Mouse (Mus musculus): ENCODE measurements at regions not wholly inside any gene's neighbourhood (a gene's known extent, or its start where the extent isn't known, plus 50 kb on each side); places are given as distances from the start of the nearest gene placed in this dataset.
A peak's percentile ranks its signal among the peaks of the same experiment; 100 is the strongest.

DNA sequence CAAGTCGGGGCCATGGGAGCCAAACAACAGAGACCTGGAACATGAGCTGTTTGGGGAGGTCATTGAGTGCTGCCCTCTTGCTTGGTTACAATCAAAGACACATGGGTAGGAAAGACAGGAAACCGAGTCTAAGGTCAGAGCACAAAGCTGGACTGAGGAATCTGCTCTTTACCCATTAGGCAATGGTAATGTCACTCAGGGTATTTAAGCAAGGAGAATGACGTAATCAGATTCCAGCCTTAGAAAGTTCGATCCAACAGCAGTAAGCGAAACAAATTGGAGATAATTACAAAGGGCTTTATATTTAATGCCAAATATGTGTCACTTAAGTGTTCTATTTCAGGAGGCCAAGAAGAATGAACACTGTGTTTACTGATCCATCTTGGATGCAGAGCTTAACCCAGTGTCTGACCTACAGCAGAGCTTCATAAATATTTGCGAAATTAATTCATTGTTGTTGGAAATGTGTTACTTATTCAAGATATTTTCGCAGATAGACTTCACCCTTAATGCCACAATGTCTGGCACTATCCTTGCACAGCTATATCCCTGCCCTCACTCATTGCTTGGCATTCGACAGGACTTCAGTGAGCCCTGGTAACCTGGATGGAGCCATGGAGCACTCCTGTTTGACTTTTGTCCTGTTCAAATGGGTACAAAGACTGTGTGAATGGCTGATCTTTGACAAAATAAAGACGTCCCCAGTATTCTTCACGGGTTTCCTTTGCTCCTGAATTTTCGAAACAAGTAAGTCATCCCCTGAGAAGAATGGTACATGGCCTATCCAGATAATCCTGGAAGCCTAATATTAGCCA lies 56.2 kb upstream of the Ptgfr start:
- H3K4me1 ChIP-seq (ENCODE audit: control insufficient read depth, insufficient read depth, low read length): no peaks in the 10 kb centered on the region
- no peaks in the 10 kb centered on the region for H3K36me3 ChIP-seq (ENCODE audit: control insufficient read depth, insufficient read depth, low read length, poor library complexity, severe bottlenecking)
- no peak overlapping the region for H3K4me3 ChIP-seq (ENCODE audit: low read depth, low read length)
- H3K27ac ChIP-seq (ENCODE audit: insufficient read depth, low read length): no peak overlapping the region
- H3K9ac ChIP-seq (ENCODE audit: low read depth, poor library complexity, severe bottlenecking): no peak overlapping the region
- H3K9me3 ChIP-seq (replicated peaks; ENCODE audit: control insufficient read depth, insufficient read depth, low read length, poor library complexity, severe bottlenecking): no peaks in the 10 kb centered on the region
- 0 out of 2 replicates have a peak, but pooled peaks cover 1% of the 10 kb centered on the region for H3K27me3 ChIP-seq (ENCODE audit: control insufficient read depth, insufficient read depth, low read length, poor library complexity, severe bottlenecking)
- TF ChIP-seq EP300 (IDR thresholded peaks at IDR 0.05; ENCODE audit: insufficient read depth, low read depth, low read length): no peak
- no peak for TF ChIP-seq CTCF (IDR thresholded peaks at IDR 0.05; ENCODE audit: low read depth, low read length)
- TF ChIP-seq POLR2A (IDR thresholded peaks at IDR 0.05; ENCODE audit: insufficient read depth, low read length): no peak

DNA sequence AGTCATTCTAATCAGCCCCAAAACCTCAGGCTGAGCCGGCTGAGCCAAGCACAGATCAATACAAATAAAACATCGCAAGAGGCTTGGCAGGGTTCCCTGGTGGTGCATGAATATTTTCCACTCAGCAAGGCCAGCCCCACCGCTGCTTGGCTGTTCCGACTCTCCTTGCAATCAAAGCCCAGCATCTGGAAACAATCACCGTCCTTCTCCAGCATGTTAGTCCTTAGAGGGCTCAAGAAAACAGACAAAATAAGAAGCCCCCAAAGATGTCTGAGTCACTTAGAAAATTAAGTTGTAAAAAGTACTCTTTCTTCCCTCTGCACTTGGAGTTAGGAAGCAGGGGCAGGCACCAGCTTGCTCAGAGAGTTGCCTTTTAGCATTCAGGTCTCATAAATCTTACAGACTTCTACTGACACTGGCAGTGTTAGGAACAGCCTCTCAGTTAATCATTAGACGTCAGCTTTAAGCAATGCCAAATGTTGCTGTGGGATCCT lies 54.4 kb upstream of the Ptgfr start:
- H3K27ac ChIP-seq (ENCODE audit: insufficient read depth, low read length): no peak overlapping the region
- H3K4me3 ChIP-seq (ENCODE audit: low read depth, low read length): no peak overlapping the region
- H3K4me1 ChIP-seq (ENCODE audit: control insufficient read depth, insufficient read depth, low read length): no peaks in the 10 kb centered on the region
- H3K9me3 ChIP-seq (replicated peaks; ENCODE audit: control insufficient read depth, insufficient read depth, low read length, poor library complexity, severe bottlenecking): no peaks in the 10 kb centered on the region
- no peaks in the 10 kb centered on the region for H3K36me3 ChIP-seq (ENCODE audit: control insufficient read depth, insufficient read depth, low read length, poor library complexity, severe bottlenecking)
- no peak overlapping the region for H3K9ac ChIP-seq (ENCODE audit: low read depth, poor library complexity, severe bottlenecking)
- H3K27me3 ChIP-seq (ENCODE audit: control insufficient read depth, insufficient read depth, low read length, poor library complexity, severe bottlenecking): 0 out of 2 replicates have a peak, but pooled peaks cover 1% of the 10 kb centered on the region
- no peak for TF ChIP-seq POLR2A (IDR thresholded peaks at IDR 0.05; ENCODE audit: insufficient read depth, low read length)
- no peak for TF ChIP-seq EP300 (IDR thresholded peaks at IDR 0.05; ENCODE audit: insufficient read depth, low read depth, low read length)
- TF ChIP-seq CTCF (IDR thresholded peaks at IDR 0.05; ENCODE audit: low read depth, low read length): no peak

DNA sequence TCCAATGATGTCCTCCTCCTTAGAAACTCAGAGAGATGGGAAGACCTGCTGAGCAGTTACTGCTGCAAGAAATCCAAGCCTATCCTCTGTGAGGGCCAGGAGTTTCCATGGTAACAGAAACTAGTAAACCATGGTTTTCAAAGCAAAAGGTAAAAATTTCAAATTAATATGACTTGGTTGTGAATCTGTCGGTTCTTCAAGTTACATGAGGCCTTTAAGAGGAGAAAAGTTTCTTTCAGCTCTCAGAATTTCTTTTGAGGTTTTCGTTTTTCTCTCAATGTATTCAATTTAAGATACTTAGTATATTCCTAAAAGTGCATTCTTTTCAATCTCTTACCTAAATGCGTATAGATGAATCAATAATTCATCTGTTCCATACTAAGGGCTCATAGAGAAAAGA lies 53.9 kb upstream of the Ptgfr start:
- H3K27me3 ChIP-seq (ENCODE audit: control insufficient read depth, insufficient read depth, low read length, poor library complexity, severe bottlenecking): 0 out of 2 replicates have a peak, but pooled peaks cover 1% of the 10 kb centered on the region
- H3K9me3 ChIP-seq (replicated peaks; ENCODE audit: control insufficient read depth, insufficient read depth, low read length, poor library complexity, severe bottlenecking): no peaks in the 10 kb centered on the region
- H3K9ac ChIP-seq (ENCODE audit: low read depth, poor library complexity, severe bottlenecking): no peak overlapping the region
- H3K27ac ChIP-seq (ENCODE audit: insufficient read depth, low read length): no peak overlapping the region
- no peak for TF ChIP-seq EP300 (IDR thresholded peaks at IDR 0.05; ENCODE audit: insufficient read depth, low read depth, low read length)
- TF ChIP-seq POLR2A (IDR thresholded peaks at IDR 0.05; ENCODE audit: insufficient read depth, low read length): no peak
- no peak for TF ChIP-seq CTCF (IDR thresholded peaks at IDR 0.05; ENCODE audit: low read depth, low read length)
- no peaks in the 10 kb centered on the region for H3K4me1 ChIP-seq (ENCODE audit: control insufficient read depth, insufficient read depth, low read length)
- no peaks in the 10 kb centered on the region for H3K36me3 ChIP-seq (ENCODE audit: control insufficient read depth, insufficient read depth, low read length, poor library complexity, severe bottlenecking)
- H3K4me3 ChIP-seq (ENCODE audit: low read depth, low read length): no peak overlapping the region

DNA sequence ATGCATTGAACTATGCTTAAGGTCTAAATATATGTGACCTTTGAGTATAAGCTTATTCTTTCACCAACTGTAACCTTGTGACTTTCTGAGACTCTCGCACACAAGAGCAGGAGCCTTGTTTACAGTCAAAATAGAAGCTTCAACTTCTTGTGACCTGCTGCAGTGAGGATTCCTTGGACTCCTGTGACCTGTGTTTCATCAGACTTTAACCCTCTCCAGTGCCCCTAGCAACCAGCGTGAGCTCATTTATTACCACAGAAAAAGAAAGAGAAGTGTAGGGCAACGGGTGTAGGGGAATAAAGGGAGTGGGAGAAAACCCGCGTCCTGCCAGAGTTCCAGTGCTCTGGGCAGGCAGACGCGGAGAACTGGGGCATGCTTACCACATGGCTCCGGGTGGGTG lies 52.3 kb upstream of the Ptgfr start:
- Histone ChIP-seq H3K9me3 (replicated peaks; ENCODE audit: control insufficient read depth, insufficient read depth, low read length, poor library complexity, severe bottlenecking) (no peaks in the 10 kb centered on the region), H3K9ac (ENCODE audit: low read depth, poor library complexity, severe bottlenecking) (no peak overlapping the region), H3K4me1 (ENCODE audit: control insufficient read depth, insufficient read depth, low read length) (no peaks in the 10 kb centered on the region), H3K36me3 (ENCODE audit: control insufficient read depth, insufficient read depth, low read length, poor library complexity, severe bottlenecking) (no peaks in the 10 kb centered on the region), H3K27ac (ENCODE audit: insufficient read depth, low read length) (no peak overlapping the region), H3K27me3 (ENCODE audit: control insufficient read depth, insufficient read depth, low read length, poor library complexity, severe bottlenecking) (no peaks in the 10 kb centered on the region), H3K4me3 (ENCODE audit: low read depth, low read length) (peak overlapping the region; percentile 12; the same call in 1 of the 2 replicates)
- TF ChIP-seq CTCF (IDR thresholded peaks at IDR 0.05; ENCODE audit: low read depth, low read length): no peak
- TF ChIP-seq POLR2A (IDR thresholded peaks at IDR 0.05; ENCODE audit: insufficient read depth, low read length): no peak
- TF ChIP-seq EP300 (IDR thresholded peaks at IDR 0.05; ENCODE audit: insufficient read depth, low read depth, low read length): no peak

All from ES-Bruce4 (cell line).